Mouse (Mus musculus): ENCODE measurements around the gene Gtsf1.

Gtsf1 gene

DNA sequence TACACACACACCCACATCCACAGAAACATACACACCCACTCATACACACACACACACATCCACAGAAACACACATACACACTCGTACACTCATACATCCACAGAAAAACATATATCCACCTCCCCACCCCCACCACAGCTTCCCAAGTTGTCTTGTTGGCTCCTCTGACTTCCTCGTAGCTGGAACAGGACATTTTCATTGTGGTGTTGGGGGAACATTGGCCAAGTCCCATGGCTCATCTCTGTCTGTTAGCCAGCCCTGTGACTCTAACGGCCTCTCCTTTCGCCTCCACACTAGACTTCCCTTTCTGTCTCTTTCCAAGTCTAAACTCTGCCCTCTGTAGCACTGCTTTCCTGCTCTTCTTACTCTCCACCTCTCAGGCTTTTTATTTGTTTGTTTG, 72.5 kb downstream of the Gtsf1 start:
- DNase-seq (ENCODE audit: low read depth, low spot score): no peak

DNA sequence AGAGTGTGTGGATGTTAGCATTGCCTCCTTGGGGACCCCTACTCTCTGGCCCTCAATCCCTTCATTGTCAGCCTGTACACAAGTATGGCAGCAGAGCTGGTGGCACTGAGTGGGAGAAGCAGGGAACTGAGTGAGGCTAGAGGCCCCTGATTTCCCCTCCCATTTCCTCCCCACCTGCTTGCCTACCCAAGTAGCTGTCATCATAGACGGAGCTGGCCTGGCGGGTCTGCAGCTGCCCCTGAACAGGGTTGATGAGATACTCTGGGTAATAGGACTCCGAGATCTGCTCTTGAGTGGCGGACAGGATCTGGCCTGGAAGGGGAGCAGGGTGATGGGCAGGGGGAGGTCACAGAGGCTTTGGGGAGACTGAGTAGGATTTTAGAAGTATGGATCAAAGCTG, 74.1 kb downstream of the Gtsf1 start:
- DNase-seq (ENCODE audit: low read depth, low spot score): no peak

DNA sequence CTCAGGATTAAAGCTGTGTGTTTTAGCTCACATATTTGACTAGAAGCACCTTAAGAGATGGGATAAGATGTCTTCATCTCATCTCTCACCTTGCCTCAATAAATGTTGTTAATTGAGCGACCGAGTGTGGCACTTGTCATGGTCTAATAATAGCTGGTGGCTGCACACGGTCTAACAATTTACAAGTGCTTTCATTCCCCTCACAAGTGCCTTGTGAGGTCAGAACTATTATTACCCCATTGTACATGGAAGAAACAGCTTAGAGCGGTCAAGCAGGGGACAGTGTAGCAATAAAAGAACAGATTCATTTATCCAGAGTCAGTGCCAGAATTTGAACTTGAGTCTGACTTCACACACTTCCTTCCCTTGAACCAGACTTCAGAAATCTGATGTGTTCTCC, 74.8 kb downstream of the Gtsf1 start:
- no peak for DNase-seq (ENCODE audit: low read depth, low spot score)

DNA sequence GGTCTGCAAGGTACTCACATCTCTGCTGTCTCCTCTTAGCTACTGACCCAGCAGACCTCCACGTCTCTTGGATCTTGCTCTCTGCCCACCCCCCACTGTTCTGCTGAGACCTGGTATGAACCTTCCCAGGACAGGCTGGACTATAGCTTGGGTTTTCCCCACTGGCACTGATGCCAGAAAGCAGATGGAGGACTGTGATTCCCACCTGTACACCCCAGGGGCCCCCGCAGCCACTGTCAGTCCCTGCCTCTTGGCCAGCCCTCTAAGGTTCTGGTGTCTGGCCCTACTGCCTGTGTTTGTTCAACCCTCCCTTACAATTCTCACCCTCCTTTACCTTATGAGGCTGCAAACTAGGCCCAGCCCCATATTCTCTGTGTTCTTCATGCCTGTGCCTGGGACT, 75.6 kb downstream of the Gtsf1 start:
- no peak for DNase-seq (ENCODE audit: low read depth, low spot score)

DNA sequence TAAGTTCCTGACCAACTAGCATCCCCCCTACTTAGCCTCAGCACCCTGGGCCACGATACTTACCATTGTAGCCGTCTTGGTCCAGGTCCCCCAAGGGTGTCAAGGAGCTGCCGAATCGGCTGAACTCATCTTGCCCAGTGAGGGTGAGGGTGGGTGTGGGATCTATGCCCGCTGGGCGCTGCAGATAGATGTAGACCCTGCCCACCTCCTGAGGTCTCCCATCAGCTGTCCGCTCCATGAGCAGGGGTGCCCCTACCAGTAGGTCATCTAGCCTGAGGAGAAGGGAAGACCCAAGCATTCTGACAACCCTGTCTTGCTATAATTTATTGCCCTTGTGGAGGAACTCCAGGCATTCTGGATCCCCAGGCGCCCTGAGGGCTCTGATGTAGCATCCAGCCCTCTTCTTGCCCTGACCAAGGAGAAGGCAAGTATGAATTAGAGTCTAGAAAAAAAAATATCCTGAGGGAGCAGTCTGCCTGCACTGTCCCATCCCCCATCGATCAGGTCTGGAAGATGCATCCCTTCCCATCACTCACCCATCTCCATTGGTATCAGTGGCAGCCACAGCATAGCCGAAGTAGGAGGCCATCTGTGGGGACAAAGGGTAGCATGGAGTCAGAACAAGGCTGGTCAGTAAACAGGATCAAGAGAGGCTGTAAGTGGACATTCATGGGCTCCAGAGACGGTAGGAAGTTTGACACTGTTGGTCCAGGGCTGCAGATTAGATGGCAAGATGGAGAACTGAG, 76.6 kb downstream of the Gtsf1 start:
- DNase-seq (ENCODE audit: low read depth, low spot score): no peak

DNA sequence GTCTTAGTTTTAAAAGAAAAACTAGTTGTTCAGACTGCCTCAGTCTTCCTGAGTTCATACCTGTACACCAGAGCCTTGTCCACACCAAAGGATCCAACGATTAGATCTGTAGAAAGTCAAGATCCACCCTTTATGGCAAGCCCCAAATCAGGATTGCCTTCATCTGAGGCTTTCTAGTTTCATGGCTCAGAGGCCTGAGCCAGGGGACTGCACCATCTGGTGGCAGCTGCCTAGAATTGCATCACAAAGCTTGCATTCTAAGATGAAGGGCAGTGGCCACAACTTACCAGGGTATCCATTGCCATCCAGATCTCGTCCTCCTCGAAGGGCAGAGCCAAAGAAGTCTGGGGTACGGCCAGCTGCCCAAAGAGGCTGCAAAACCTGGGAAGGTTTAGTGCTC, 77.4 kb downstream of the Gtsf1 start:
- DNase-seq (ENCODE audit: low read depth, low spot score): no peak
